Mouse (Mus musculus) heart, postnatal 0 days (tissue): ENCODE data around the gene Tdrd9. TPM values are rescaled to one million over a fixed set of nuclear protein-coding genes. Genes with fewer than 3 reads are reported as not detected.

Experiments
- ATAC-seq: fragments of 200-750 bp; cut with Nextera tagmentation; 2 replicates; pipeline ENCODE4 v1.8.0; 2017; ENCODE audit warnings: low read depth, moderate number of reproducible peaks, moderate library complexity; ENCODE audit not compliant: insufficient read depth
- DNase-seq: peaks from one replicate; pipeline ENCODE4 v3.0.0-alpha.2; 2016; ENCODE audit warnings: low spot score
- H3K27ac ChIP-seq: fragments of 300-500 bp; sonication (generic); 2 replicates; pipeline ENCODE4 v1.5.1; 2014; ENCODE audit warnings: low read depth, mild to moderate bottlenecking
- H3K27me3 ChIP-seq: fragments of 300-500 bp; sonication (generic); 2 replicates; pipeline ENCODE4 v1.6.1; 2014; ENCODE audit warnings: low read length, mixed read lengths; ENCODE audit not compliant: control insufficient read depth, insufficient read depth
- H3K36me3 ChIP-seq: fragments of 300-500 bp; sonication (generic); replicated peaks from 2 replicates; pipeline ENCODE4 v1.6.1; 2014; ENCODE audit warnings: low read length, mixed read lengths; ENCODE audit not compliant: control insufficient read depth, insufficient read depth
- H3K4me1 ChIP-seq: fragments of 300-500 bp; sonication (generic); 2 replicates; pipeline ENCODE4 v1.6.1; 2014; ENCODE audit warnings: antibody characterized with exemption; ENCODE audit not compliant: control insufficient read depth, insufficient read depth
- H3K4me2 ChIP-seq: fragments of 300-500 bp; sonication (generic); 2 replicates; pipeline ENCODE4 v1.6.1; 2014; ENCODE audit warnings: low read depth, mild to moderate bottlenecking, low read length, moderate library complexity
- H3K4me3 ChIP-seq: fragments of 300-500 bp; sonication (generic); 2 replicates; pipeline ENCODE4 v1.5.1; 2014; ENCODE audit warnings: low read depth, low read length
- H3K9ac ChIP-seq: fragments of 300-500 bp; sonication (generic); replicated peaks from 2 replicates; pipeline ENCODE4 v1.6.1; 2014; ENCODE audit warnings: low read depth, low read length, mixed read lengths
- H3K9me3 ChIP-seq: fragments of 300-500 bp; sonication (generic); replicated peaks from 2 replicates; pipeline ENCODE4 v1.6.1; 2016; ENCODE audit warnings: low read length; ENCODE audit not compliant: control insufficient read depth
- CTCF ChIP-seq: IDR thresholded peaks from 2 replicates; pipeline ENCODE4 v1.5.1; 2016; ENCODE audit warnings: antibody characterized with exemption, control low read depth, low read depth
- EP300 ChIP-seq: IDR thresholded peaks from 2 replicates; pipeline ENCODE4 v1.6.1; 2016; ENCODE audit warnings: antibody characterized with exemption, low read depth
- WGBS: fragments of 180-500 bp; shearing (Covaris S2); extraction: QIAGEN DNeasy Blood & Tissue Kit; methylation state at CpG from one replicate; pipeline ENCODE4 v1.1.7; 2014; 5-methylcytosine and 5-hydroxymethylcytosine counted together
- polyA plus RNA-seq: library from polyadenylated mRNA; unstranded; fragments of >200 nt; fragmentation: Nextera tagmentation; extraction: Ambion mirVana; gene quantifications from 2 replicates; pipeline ENCODE4 v1.2.1, GENCODE M21; 2015
- total RNA-seq: library from RNA; depleted of rRNA; stranded (reverse); fragments of >200 nt; gene quantifications from 2 replicates; pipeline ENCODE4 v1.2.3, GENCODE M21; 2014; ENCODE audit warnings: low replicate concordance

Tdrd9 gene
- total and polyA plus RNA-seq, 2 experiments from 2014 or later, result 0.11 TPM; not detected in 1

DNA sequence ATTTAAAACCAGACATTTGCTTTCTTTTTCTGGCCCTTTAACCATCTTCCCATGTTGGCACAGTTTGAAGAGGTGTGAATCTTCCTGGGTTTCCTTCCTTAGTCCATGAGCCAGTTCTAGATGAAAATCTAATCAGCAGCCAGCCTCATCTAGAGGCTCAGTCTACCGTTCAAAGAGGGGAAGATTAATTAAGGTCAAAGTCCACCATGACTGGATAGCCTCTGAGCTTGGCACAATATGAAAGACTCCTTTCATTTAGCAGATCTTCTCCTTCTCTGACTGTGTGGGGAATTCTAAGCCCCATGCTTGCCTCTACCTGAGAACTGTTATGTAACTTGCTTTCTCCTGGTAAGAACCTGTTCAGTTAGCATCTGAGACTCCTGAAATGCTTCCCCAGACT is 110.9 kb downstream of the Tdrd9 start:
- no peaks in the 10 kb centered on the region for H3K4me1 ChIP-seq
- DNase-seq (no peak), ATAC-seq (no peak)
- 34% methylated on average over 1 of the region's 1 CpGs for WGBS
- TF ChIP-seq CTCF (no peak), EP300 (no peak)
- H3K9ac ChIP-seq, result no peak overlapping the region
- H3K27ac ChIP-seq, result no peak overlapping the region
- H3K9me3 ChIP-seq, result no peaks in the 10 kb centered on the region
- no peak overlapping the region for H3K4me3 ChIP-seq
- H3K36me3 ChIP-seq, result no peaks in the 10 kb centered on the region
- no peak overlapping the region for H3K4me2 ChIP-seq
- H3K27me3 ChIP-seq, result no peaks in the 10 kb centered on the region

DNA sequence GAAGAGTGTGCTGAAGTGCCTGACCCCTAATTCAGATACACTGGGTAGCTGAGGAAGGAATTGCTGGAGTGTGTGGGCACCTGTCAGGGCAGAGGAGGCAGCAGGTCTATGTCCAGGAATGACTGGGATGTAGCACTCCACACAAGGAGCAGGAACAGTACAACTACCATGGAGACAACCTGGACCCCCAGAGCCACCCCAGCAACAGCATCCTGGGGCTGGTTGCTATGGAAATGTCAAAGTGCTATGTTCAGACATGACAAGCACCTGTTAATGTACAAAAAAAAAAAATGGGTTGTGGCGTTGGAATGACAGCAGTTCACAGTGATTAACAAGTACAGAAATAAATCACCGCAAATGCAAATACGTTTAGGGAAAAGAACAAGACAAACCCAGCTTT is 114.9 kb downstream of the Tdrd9 start:
- no peaks in the 10 kb centered on the region for H3K4me1 ChIP-seq
- H3K4me3 ChIP-seq, result no peak overlapping the region
- no peak overlapping the region for H3K4me2 ChIP-seq
- TF ChIP-seq EP300 (no peak), CTCF (no peak)
- no peaks in the 10 kb centered on the region for H3K27me3 ChIP-seq
- ATAC-seq (no peak), DNase-seq (no peak)
- no peaks in the 10 kb centered on the region for H3K9me3 ChIP-seq
- H3K36me3 ChIP-seq, result no peaks in the 10 kb centered on the region
- H3K9ac ChIP-seq, result no peak overlapping the region
- 79% methylated on average over 3 of the region's 3 CpGs for WGBS
- H3K27ac ChIP-seq, result no peak overlapping the region

DNA sequence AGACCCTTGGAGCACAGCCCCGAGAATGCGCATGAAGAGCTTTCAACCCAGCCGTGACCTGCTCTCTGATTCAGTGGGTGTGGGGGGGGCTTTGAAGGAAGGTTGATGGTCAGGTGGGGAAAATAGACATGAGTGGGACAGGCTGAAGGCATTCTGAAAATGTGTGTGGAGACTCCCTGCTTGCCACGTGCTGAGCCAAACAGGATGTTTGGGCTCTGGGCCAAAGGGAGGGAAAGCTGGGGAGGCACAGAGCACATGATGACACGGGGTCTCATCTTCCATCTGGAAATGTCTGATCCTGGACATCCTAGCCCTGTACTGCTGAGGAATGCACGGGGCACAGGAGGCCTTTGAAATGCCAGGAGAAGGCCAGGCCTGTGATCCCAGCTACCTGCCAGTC is 115.4 kb downstream of the Tdrd9 start:
- no peak overlapping the region for H3K4me2 ChIP-seq
- WGBS, result 42% methylated on average over 6 of the region's 6 CpGs
- no peaks in the 10 kb centered on the region for H3K36me3 ChIP-seq
- no peak overlapping the region for H3K9ac ChIP-seq
- H3K4me1 ChIP-seq, result no peaks in the 10 kb centered on the region
- TF ChIP-seq EP300 (no peak), CTCF (no peak)
- DNase-seq (peak; percentile 23), ATAC-seq (no peak)
- H3K27me3 ChIP-seq, result peaks cover 3% of the 10 kb centered on the region; the same call in 1 of the 2 replicates
- H3K9me3 ChIP-seq, result no peaks in the 10 kb centered on the region
- no peak overlapping the region for H3K4me3 ChIP-seq
- H3K27ac ChIP-seq, result no peak overlapping the region

DNA sequence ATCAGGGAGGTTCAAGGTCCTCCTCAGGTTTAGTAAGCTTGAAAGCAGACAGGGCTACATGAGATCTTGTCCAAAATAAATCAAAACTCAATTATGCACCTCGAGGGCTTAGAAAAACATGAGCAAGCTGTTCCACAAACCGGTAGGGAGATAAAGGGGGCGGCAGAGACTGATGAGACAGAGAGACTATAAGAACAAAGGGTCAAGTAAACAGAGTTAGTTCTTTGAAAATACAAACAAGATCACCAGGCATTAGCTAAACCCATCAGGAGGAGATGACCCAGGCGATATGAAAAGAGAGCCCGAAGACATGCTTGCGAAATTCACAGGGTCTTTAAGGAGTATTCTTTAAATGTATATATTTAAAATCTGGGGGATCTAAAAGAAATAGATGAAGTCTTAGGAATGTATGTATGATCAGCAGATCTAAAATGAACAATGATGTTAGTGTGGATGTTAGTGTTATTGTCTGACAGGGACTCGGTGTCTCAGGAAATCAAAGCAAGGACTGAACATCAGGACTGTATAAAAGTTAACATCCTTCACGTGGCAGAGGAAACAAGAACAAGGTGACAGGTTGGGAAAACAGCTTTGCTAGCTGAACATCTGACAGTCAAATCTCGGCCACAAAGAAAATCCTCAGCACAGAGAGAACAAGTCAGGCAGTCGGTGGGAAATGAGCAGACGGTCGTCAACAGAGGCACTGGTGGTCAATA is 117.4 kb downstream of the Tdrd9 start:
- Histone ChIP-seq H3K4me3 (no peak overlapping the region), H3K27me3 (peaks cover 4% of the 10 kb centered on the region; the same call in 1 of the 2 replicates), H3K4me2 (no peak overlapping the region), H3K9ac (no peak overlapping the region), H3K9me3 (no peaks in the 10 kb centered on the region), H3K36me3 (no peaks in the 10 kb centered on the region), H3K4me1 (no peaks in the 10 kb centered on the region), H3K27ac (no peak overlapping the region)
- ATAC-seq (no peak), DNase-seq (no peak)
- TF ChIP-seq EP300 (no peak), CTCF (no peak)
- 59% methylated on average over 12 of the region's 12 CpGs for WGBS

DNA sequence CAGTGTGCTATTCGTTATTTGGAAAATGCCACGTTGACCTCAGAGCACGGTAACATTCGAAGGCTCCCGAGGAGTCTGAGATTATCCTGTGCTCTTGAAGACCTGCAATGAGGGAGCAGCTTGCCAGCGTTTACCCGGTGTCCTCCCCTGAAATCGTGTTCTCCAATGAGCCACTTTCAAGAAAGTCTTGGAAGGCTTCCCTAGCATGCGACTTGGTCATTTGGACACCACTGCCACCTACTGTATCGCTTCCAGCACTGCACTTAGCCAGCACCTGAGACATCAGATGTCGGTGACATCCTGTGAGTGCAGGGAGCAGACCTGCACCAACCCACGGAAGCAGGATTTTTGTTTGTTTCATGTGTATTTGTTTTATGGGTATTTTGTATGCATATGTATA is 119.7 kb downstream of the Tdrd9 start:
- Histone ChIP-seq H3K9me3 (no peaks in the 10 kb centered on the region), H3K4me3 (no peak overlapping the region), H3K9ac (no peak overlapping the region), H3K27me3 (peaks cover 4% of the 10 kb centered on the region; the same call in 1 of the 2 replicates), H3K4me2 (no peak overlapping the region), H3K27ac (no peak overlapping the region), H3K36me3 (no peaks in the 10 kb centered on the region), H3K4me1 (no peaks in the 10 kb centered on the region)
- WGBS, result 7% methylated on average over 12 of the region's 12 CpGs
- DNase-seq (peak; percentile 70), ATAC-seq (no peak)
- TF ChIP-seq CTCF, result peak; percentile 87
- no peak for TF ChIP-seq EP300

DNA sequence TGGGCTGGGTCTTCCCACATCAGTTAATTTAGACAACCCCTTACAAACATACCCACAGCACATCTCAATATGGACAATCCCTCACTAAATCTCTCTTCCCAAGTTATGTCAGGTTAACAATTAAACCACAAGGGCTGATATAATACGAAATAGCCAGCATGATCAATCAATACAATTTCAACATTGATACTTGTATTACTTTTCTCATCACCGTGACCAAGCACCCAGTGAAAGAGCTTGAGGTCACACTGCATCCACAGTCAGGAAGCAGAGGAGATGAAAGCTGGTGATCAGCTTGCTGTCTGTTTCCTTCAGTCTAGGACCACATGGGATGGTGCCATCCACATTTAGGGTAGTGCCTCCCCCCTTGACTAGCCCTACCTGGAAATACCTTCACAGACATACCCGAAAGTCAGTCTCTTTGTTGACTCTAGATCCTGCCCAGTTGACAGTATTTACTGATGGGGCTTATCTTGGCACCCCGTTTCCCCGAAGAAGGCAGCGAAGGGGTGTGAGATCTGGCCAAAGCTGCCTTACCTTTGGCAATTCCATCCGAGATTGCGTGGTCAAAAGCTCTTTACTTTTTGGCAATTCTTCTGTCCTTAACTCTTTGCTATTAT is 123.0 kb downstream of the Tdrd9 start:
- 57% methylated on average over 8 of the region's 8 CpGs for WGBS

More for the DNA sequence above, 123.0 kb downstream of the Tdrd9 start:
- Histone ChIP-seq H3K4me2 (no peak overlapping the region), H3K27ac (no peak overlapping the region), H3K9me3 (no peaks in the 10 kb centered on the region), H3K9ac (no peak overlapping the region), H3K36me3 (no peaks in the 10 kb centered on the region), H3K27me3 (peaks cover 4% of the 10 kb centered on the region; the same call in 1 of the 2 replicates), H3K4me3 (no peak overlapping the region), H3K4me1 (no peaks in the 10 kb centered on the region)
- TF ChIP-seq EP300 (no peak), CTCF (no peak)
- DNase-seq (no peak), ATAC-seq (no peak)
